Mouse (Mus musculus): Measurements from ENCODE around the gene Apeh. TPM values are rescaled to one million over a fixed set of nuclear protein-coding genes. Genes with fewer than 3 reads are reported as not detected.
A peak's percentile ranks its signal among the peaks of the same experiment; 100 is the strongest.

The Apeh gene
- polyA plus RNA-seq, 2 experiments, result 150 to 153 TPM

DNA sequence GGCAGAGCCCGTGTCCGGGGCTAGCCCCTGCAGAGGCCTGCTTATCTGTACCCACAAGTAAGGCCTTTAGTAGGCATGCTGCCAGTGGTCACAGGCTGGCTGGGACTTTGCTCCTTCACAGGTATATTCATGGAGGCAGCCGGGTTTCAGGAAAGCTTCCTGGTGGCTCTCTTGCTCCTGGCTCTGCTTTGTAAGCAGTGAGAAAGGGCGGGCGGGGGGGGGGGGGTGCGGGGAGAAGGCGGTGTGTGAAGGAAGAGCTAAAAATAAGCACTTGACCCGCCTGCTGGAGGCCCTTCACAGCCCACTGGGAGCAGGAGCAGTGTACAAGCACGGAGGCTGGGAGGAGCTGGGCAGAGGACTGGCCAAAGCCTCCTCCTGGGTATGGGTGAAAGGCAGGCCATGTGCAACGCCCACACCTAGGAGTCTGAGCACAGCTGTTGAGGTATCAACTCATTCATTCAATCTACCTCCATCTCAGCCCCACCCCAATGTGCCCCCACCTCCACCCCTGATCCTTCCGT, 25.5 kb upstream of the Apeh start:
- DNase-seq (ENCODE audit: low read depth in 3 of 3, low spot score in 3 of 3), result no peak

DNA sequence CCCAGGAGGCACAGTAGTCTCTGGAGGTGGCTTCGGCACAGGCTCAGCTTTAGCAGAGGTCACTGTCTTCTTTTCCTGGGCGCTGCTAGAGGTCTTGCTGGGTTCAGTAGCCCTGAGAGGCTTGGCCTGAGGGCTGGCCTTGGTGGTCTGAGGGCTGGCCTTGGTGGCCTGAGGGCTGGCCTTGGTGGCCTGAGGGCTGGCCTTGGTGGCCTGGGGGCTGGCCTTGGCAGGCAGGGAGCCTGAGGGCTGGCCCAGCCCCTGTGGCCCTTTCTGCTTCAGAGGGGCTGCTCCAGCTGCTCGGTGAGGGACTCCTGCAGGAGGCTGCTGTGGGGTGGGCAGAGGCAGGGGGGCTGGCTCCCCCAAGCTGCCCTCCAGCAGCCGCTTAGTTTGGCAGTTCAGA, 22.7 kb upstream of the Apeh start:
- Histone ChIP-seq H3K36me3 (replicated peaks; ENCODE audit: control insufficient read depth, insufficient read depth, low read depth) (no peaks in the 10 kb centered on the region), H3K27me3 (ENCODE audit: control insufficient read depth, insufficient read depth, low read length) (no peaks in the 10 kb centered on the region; the same call in 1 of the 2 replicates), H3K4me3 (ENCODE audit: insufficient read depth in 1 of 2, low read depth in 2 of 2, low read length in 2 of 2) (no peak overlapping the region), H3K9me3 (ENCODE audit: control insufficient read depth, low read length) (no peaks in the 10 kb centered on the region), H3K4me2 (ENCODE audit: low read depth) (no peak overlapping the region), H3K27ac (no peak overlapping the region), H3K4me1 (replicated peaks; ENCODE audit: control insufficient read depth in 2 of 2, insufficient read depth in 2 of 2, low read length in 1 of 2) (peaks cover 0 to 7% of the 10 kb centered on the region in 2 experiments; a peak in 1 of 4 replicates), H3K9ac (replicated peaks) (no peak overlapping the region)
- DNase-seq (ENCODE audit: low read depth in 3 of 3, low spot score in 3 of 3), result no peak
- ATAC-seq (ENCODE audit: insufficient read depth), result no peak
- 55% methylated on average over 4 of the region's 4 CpGs for WGBS (ENCODE audit: insufficient replicate concordance)
- TF ChIP-seq EP300 (IDR thresholded peaks at IDR 0.05; ENCODE audit: low read depth) (no peak), CTCF (IDR thresholded peaks at IDR 0.05; ENCODE audit: low read depth) (no peak)

More for the DNA sequence above, 25.5 kb upstream of the Apeh start:
- Histone ChIP-seq H3K4me3 (ENCODE audit: insufficient read depth in 1 of 2, low read depth in 2 of 2, low read length in 2 of 2) (no peak overlapping the region), H3K4me2 (ENCODE audit: low read depth) (no peak overlapping the region), H3K9me3 (ENCODE audit: control insufficient read depth, low read length) (no peaks in the 10 kb centered on the region), H3K4me1 (replicated peaks; ENCODE audit: control insufficient read depth in 2 of 2, insufficient read depth in 2 of 2, low read length in 1 of 2) (peaks cover 0 to 7% of the 10 kb centered on the region in 2 experiments; a peak in 1 of 4 replicates), H3K27ac (no peak overlapping the region), H3K9ac (replicated peaks) (no peak overlapping the region), H3K27me3 (ENCODE audit: control insufficient read depth, insufficient read depth, low read length) (no peaks in the 10 kb centered on the region; the same call in 1 of the 2 replicates), H3K36me3 (replicated peaks; ENCODE audit: control insufficient read depth, insufficient read depth, low read depth) (no peaks in the 10 kb centered on the region)
- ATAC-seq (ENCODE audit: insufficient read depth), result 0 out of 2 replicates have a peak, but pooled peaks have one; percentile 8
- TF ChIP-seq EP300 (IDR thresholded peaks at IDR 0.05; ENCODE audit: low read depth) (no peak), CTCF (IDR thresholded peaks at IDR 0.05; ENCODE audit: low read depth) (no peak)
- 19% methylated on average over 11 of the region's 11 CpGs for WGBS (ENCODE audit: insufficient replicate concordance)

DNA sequence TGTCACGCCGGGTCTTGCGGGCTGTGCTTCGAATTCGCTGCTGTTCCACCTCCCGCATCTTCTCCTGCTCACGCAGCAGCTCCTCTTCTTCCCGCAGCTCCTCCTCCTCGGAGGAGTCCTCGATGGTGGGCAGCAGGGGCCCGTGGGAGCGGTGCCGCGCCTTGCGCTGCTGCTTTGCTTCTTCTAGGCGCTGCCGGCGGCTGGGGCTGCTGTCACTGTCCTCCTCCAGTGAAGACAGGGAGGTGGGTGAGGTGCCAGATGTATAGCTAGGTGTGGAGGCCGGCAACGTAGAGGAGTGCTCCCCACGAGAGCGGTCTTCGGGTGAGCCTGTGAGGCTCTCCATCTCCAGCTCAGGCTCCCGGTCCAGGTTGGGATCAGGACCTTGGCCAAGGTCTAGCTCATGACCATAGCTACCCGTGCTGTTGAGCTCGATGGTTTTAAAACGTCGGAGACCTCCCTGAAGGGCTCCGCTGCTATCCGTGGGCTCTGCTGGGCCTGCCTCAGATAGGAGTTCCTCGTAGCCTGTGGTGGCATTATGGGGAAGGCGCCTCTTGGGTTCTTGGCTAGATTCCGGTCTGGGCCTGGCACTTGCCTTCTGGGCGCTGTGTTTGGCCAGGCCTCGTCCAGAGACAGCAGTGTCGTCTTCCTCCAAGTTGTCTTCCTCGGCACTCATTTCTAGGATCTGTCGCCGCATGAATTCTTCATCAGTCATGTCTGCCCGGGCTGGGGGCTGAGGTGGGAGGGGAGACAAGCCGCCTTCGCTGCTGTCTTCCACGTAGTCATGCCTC, 21.1 kb upstream of the Apeh start:
- no peak overlapping the region for H3K27ac ChIP-seq
- no peak for DNase-seq (ENCODE audit: low read depth in 3 of 3, low spot score in 3 of 3)
- no peak overlapping the region for H3K4me3 ChIP-seq (ENCODE audit: insufficient read depth in 1 of 2, low read depth in 2 of 2, low read length in 2 of 2)
- WGBS (ENCODE audit: insufficient replicate concordance), result 66% methylated on average over 43 of the region's 43 CpGs
- no peaks in the 10 kb centered on the region for H3K9me3 ChIP-seq (ENCODE audit: control insufficient read depth, low read length)
- ATAC-seq (ENCODE audit: insufficient read depth), result no peak
- no peak overlapping the region for H3K4me2 ChIP-seq (ENCODE audit: low read depth)
- no peak for TF ChIP-seq EP300 (IDR thresholded peaks at IDR 0.05; ENCODE audit: low read depth)
- TF ChIP-seq CTCF (IDR thresholded peaks at IDR 0.05; ENCODE audit: low read depth), result no peak
- H3K36me3 ChIP-seq (replicated peaks; ENCODE audit: control insufficient read depth, insufficient read depth, low read depth), result no peaks in the 10 kb centered on the region
- peaks cover 0 to 5% of the 10 kb centered on the region in 2 experiments; a peak in 1 of 4 replicates for H3K4me1 ChIP-seq (replicated peaks; ENCODE audit: control insufficient read depth in 2 of 2, insufficient read depth in 2 of 2, low read length in 1 of 2)
- peaks cover 5% of the 10 kb centered on the region; the same call in 1 of the 2 replicates for H3K27me3 ChIP-seq (ENCODE audit: control insufficient read depth, insufficient read depth, low read length)
- H3K9ac ChIP-seq (replicated peaks), result no peak overlapping the region

DNA sequence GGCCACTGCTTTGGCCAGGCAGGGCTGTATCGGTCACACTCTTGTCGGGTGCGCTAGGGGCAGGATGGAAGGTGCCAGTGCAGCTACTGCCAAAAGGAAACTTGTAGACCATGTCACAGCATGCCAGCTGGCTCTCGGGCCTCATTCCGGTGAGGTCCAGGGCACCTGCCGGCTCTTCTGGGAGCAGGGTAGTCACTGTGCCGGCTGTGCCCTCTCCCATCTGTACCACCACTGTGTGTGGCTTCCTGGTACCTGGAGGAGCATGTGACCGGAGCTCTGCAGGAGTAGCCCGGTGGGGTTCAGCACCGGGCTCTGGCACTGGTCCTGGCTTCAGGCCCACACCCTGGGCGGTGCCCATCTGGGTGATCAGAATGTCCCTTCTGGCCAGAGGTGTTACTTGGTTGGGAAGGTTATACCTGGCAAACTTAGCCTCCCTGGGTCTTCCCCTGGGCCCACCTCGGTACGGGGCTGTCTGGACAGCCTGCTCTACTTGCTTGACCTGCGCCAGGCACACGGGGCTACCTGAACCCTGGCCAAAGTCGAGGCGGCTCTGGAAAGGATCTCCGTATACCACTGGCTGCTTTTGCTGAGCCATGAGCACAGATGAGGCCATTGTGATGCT, 18.4 kb upstream of the Apeh start:
- Histone ChIP-seq H3K27ac (no peak overlapping the region), H3K36me3 (replicated peaks; ENCODE audit: control insufficient read depth, insufficient read depth, low read depth) (no peaks in the 10 kb centered on the region), H3K9ac (replicated peaks) (no peak overlapping the region), H3K9me3 (ENCODE audit: control insufficient read depth, low read length) (no peaks in the 10 kb centered on the region), H3K27me3 (ENCODE audit: control insufficient read depth, insufficient read depth, low read length) (peaks cover 5% of the 10 kb centered on the region; the same call in 1 of the 2 replicates), H3K4me2 (ENCODE audit: low read depth) (no peak overlapping the region), H3K4me3 (ENCODE audit: insufficient read depth in 1 of 2, low read depth in 2 of 2, low read length in 2 of 2) (no peak overlapping the region), H3K4me1 (replicated peaks; ENCODE audit: control insufficient read depth in 2 of 2, insufficient read depth in 2 of 2, low read length in 1 of 2) (no peaks in the 10 kb centered on the region)
- ATAC-seq (ENCODE audit: insufficient read depth) (no peak), DNase-seq (ENCODE audit: low read depth in 3 of 3, low spot score in 3 of 3) (no peak)
- 86% methylated on average over 18 of the region's 18 CpGs for WGBS (ENCODE audit: insufficient replicate concordance)
- TF ChIP-seq CTCF (IDR thresholded peaks at IDR 0.05; ENCODE audit: low read depth) (no peak), EP300 (IDR thresholded peaks at IDR 0.05; ENCODE audit: low read depth) (no peak)

DNA sequence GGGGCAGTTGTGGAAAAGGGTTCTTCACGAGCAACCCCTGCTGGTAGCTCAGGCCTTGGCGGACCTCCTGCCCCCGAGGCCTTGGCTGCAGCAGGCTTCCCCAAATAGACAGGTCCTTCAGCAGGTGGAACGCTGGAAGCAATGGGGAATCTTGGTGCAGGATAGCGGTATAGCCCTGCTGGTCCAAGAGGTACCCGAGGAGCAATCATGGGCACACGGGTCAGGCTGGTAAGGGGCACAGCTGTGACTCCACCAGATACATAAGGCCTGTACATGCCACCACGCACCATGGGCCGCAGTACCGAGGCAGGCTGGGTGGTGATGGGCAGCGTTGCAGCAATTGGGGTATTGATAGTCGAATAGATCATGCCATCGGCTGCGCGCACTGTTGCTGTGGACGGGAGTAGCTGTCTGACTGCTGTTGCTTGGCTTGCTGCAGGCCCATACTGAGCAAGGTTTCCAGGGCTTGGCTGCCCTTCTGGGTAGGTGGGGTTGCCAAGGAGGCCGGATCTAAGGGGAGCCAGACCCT, 17.3 kb upstream of the Apeh start:
- 64% methylated on average over 17 of the region's 17 CpGs for WGBS (ENCODE audit: insufficient replicate concordance)
- H3K9ac ChIP-seq (replicated peaks), result no peak overlapping the region

More for the DNA sequence above, 17.3 kb upstream of the Apeh start:
- DNase-seq (ENCODE audit: low read depth in 3 of 3, low spot score in 3 of 3) (no peak), ATAC-seq (ENCODE audit: insufficient read depth) (no peak)
- H3K4me2 ChIP-seq (ENCODE audit: low read depth), result peak overlapping the region; percentile 42
- TF ChIP-seq EP300 (IDR thresholded peaks at IDR 0.05; ENCODE audit: low read depth), result no peak
- TF ChIP-seq CTCF (IDR thresholded peaks at IDR 0.05; ENCODE audit: low read depth), result peak; percentile 31
- no peaks in the 10 kb centered on the region for H3K9me3 ChIP-seq (ENCODE audit: control insufficient read depth, low read length)
- no peak overlapping the region for H3K27ac ChIP-seq
- no peak overlapping the region for H3K4me3 ChIP-seq (ENCODE audit: insufficient read depth in 1 of 2, low read depth in 2 of 2, low read length in 2 of 2)
- peaks cover 5% of the 10 kb centered on the region; the same call in 1 of the 2 replicates for H3K27me3 ChIP-seq (ENCODE audit: control insufficient read depth, insufficient read depth, low read length)
- H3K36me3 ChIP-seq (replicated peaks; ENCODE audit: control insufficient read depth, insufficient read depth, low read depth), result no peaks in the 10 kb centered on the region
- no peaks in the 10 kb centered on the region for H3K4me1 ChIP-seq (replicated peaks; ENCODE audit: control insufficient read depth in 2 of 2, insufficient read depth in 2 of 2, low read length in 1 of 2)

All from liver, embryonic 14.5 days (tissue).